Mouse (Mus musculus) intestine, embryonic 14.5 days (tissue): ENCODE results near the gene Nupl1. TPM values are rescaled to one million over a fixed set of nuclear protein-coding genes. Genes with fewer than 3 reads are reported as not detected.

Experiments
- ATAC-seq: fragments of 200-750 bp; cut with Nextera tagmentation; replicated peaks from 2 replicates; pipeline ENCODE4 v1.8.0; 2017; ENCODE audit warnings: low read depth, moderate number of reproducible peaks, moderate TSS enrichment, moderate library complexity; ENCODE audit not compliant: low FRiP score, low TSS enrichment
- DNase-seq: peaks from one replicate; pipeline ENCODE4 v3.0.0-alpha.2; 2018; ENCODE audit warnings: low spot score
- H3K27ac ChIP-seq: fragments of 300-500 bp; sonication (generic); 2 replicates; pipeline ENCODE4 v1.5.1; 2014; ENCODE audit warnings: low read depth, mild to moderate bottlenecking, control low read depth
- H3K27me3 ChIP-seq: fragments of 300-500 bp; sonication (generic); replicated peaks from 2 replicates; pipeline ENCODE4 v1.6.1; 2014; ENCODE audit warnings: low read length, control low read depth; ENCODE audit not compliant: control insufficient read depth, insufficient read depth
- H3K36me3 ChIP-seq: fragments of 300-500 bp; sonication (generic); 2 replicates; pipeline ENCODE4 v1.6.1; 2014; ENCODE audit warnings: low read length, control low read depth; ENCODE audit not compliant: control insufficient read depth, insufficient read depth
- H3K4me1 ChIP-seq: fragments of 300-500 bp; sonication (generic); replicated peaks from 2 replicates; pipeline ENCODE4 v1.6.1; 2014; ENCODE audit warnings: low read length, control low read depth, mixed read lengths; ENCODE audit not compliant: control insufficient read depth, insufficient read depth
- H3K4me2 ChIP-seq: fragments of 300-500 bp; sonication (generic); 2 replicates; pipeline ENCODE4 v1.6.1; 2014; ENCODE audit warnings: low read length
- H3K4me3 ChIP-seq: fragments of 300-500 bp; sonication (generic); 2 replicates; pipeline ENCODE4 v1.5.1; 2014; ENCODE audit warnings: low read depth, low read length, control low read depth, mixed read lengths
- H3K9ac ChIP-seq: fragments of 300-500 bp; sonication (generic); 2 replicates; pipeline ENCODE4 v1.6.1; 2014; ENCODE audit warnings: mild to moderate bottlenecking, low read length
- H3K9me3 ChIP-seq: fragments of 300-500 bp; sonication (generic); 2 replicates; pipeline ENCODE4 v1.6.1; 2016; ENCODE audit warnings: low read length, control low read depth; ENCODE audit not compliant: control insufficient read depth
- WGBS: fragments of 180-500 bp; shearing (Covaris S2); extraction: QIAGEN DNeasy Blood & Tissue Kit; methylation state at CpG from one replicate; pipeline ENCODE4 v1.1.7; 2014; 5-methylcytosine and 5-hydroxymethylcytosine counted together
- polyA plus RNA-seq: library from polyadenylated mRNA; unstranded; fragments of >200 nt; fragmentation: Nextera tagmentation; extraction: Ambion mirVana; gene quantifications from 2 replicates; pipeline ENCODE4 v1.2.1, GENCODE M21; 2014

Nupl1 gene
- polyA plus RNA-seq, 1 experiment from 2014 or later: 0.09 TPM

GRCm38 (mm10) chr14:60253466-60253865, 2.2 kb upstream of the Nupl1 start:
- H3K9me3 ChIP-seq: no peaks in the 10 kb centered on the region
- WGBS: 88% methylated on average over 3 of the region's 3 CpGs

GRCm38 (mm10) chr14:60252004-60253000, 1.1 kb upstream of the Nupl1 start:
- Histone ChIP-seq H3K27ac (peak overlapping the region; percentile 85), H3K36me3 (no peaks in the 10 kb centered on the region; the same call in 1 of the 2 replicates), H3K4me3 (peak overlapping the region; percentile 97), H3K4me1 (peaks cover 16% of the 10 kb centered on the region), H3K9ac (peak overlapping the region; percentile 78), H3K4me2 (peak overlapping the region; percentile 83), H3K27me3 (no peaks in the 10 kb centered on the region), H3K9me3 (no peaks in the 10 kb centered on the region)
- DNase-seq: no peak
- WGBS: 25% methylated on average over 15 of the region's 15 CpGs
- ATAC-seq: no peak

More at GRCm38 (mm10) chr14:60253466-60253865, 2.2 kb upstream of the Nupl1 start:
- Histone ChIP-seq H3K4me2 (no peak overlapping the region), H3K36me3 (no peaks in the 10 kb centered on the region), H3K4me1 (peaks cover 16% of the 10 kb centered on the region), H3K4me3 (no peak overlapping the region), H3K27ac (no peak overlapping the region), H3K9ac (no peak overlapping the region), H3K27me3 (no peaks in the 10 kb centered on the region)
- ATAC-seq: no peak
- no peak for DNase-seq

DNA sequence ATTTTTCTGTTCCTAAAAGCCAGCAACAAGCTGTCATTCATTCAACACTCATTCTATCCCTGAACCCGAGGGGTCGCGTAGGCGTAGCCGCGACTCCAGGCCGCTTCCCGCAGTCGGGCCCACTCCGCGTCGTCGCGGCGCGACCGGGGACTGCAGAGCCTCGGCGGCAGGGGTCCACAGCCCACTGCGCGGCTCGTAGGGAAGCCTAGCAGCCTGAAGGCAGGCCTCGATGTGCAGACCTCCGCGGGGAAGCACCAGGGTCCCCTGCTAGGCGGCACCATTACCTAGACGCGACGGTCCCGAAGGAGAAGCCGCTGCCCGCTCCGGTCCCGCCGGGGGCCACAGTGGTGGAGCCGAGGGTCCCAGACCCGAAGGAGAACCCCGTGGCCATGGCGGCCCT, 352 bp downstream of the Nupl1 start:
- Histone ChIP-seq H3K4me1 (peaks cover 16% of the 10 kb centered on the region), H3K4me2 (peak overlapping the region; percentile 86), H3K27ac (peak overlapping the region; percentile 85), H3K9me3 (no peaks in the 10 kb centered on the region), H3K36me3 (peaks cover 8% of the 10 kb centered on the region; the same call in 1 of the 2 replicates), H3K4me3 (peak overlapping the region; percentile 97), H3K9ac (peak overlapping the region; percentile 95), H3K27me3 (no peaks in the 10 kb centered on the region)
- DNase-seq: no peak
- WGBS: under 1% methylated on average over 39 of the region's 39 CpGs
- ATAC-seq: peak; percentile 64

GRCm38 (mm10) chr14:60250366-60250765, 865 bp downstream of the Nupl1 start:
- Histone ChIP-seq H3K4me1 (peaks cover 16% of the 10 kb centered on the region), H3K27ac (no peak overlapping the region), H3K27me3 (no peaks in the 10 kb centered on the region), H3K36me3 (peaks cover 13% of the 10 kb centered on the region), H3K9me3 (no peaks in the 10 kb centered on the region), H3K9ac (peak overlapping the region; percentile 95), H3K4me3 (peak overlapping the region; percentile 97), H3K4me2 (peak overlapping the region; percentile 86)
- ATAC-seq: no peak
- no peak for DNase-seq
- 14% methylated on average over 8 of the region's 8 CpGs for WGBS

DNA sequence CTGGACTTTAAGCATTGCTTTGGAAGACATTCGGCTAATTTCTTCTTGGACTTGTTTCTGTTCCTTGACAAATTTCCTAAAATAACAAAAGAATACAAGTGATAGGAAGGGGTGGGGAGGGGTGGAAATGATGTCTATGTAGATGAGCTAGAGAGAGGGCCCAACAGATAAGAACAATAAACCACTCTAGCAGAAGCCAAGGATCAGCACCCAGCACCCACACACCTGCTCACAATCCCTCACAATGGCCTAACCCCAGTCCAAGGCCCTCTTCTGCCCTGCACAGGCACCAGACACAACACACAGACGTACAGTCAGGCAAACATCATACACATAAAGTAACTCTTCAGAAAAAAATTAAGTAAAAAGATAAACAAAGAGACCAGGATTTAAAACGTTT, 12.7 kb downstream of the Nupl1 start:
- ATAC-seq: no peak
- no peak overlapping the region for H3K27ac ChIP-seq
- WGBS: 78% methylated on average over 3 of the region's 3 CpGs
- H3K4me1 ChIP-seq: no peaks in the 10 kb centered on the region
- H3K27me3 ChIP-seq: no peaks in the 10 kb centered on the region
- no peak overlapping the region for H3K4me3 ChIP-seq
- no peak overlapping the region for H3K9ac ChIP-seq
- H3K9me3 ChIP-seq: no peaks in the 10 kb centered on the region
- peaks cover 73% of the 10 kb centered on the region for H3K36me3 ChIP-seq
- no peak overlapping the region for H3K4me2 ChIP-seq
- DNase-seq: no peak

DNA sequence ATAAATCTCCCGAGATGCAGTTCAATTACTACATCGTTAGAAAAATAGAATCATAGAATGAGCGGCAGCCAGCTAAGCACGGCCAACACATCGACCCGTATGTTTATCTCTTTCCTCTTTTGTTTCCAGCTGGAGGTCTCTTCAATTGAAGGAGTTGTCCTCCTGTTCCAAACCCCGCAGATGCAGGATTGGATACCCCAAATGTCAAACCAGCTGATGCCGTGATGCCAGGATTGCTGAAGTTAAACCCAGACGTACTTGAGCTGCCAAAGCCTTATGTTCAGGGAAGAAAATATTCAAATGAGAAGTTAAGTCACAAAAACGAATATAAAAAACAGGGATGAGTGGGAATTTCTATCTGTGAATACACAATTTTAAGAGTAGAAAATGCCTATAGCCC, 31.3 kb downstream of the Nupl1 start:
- Histone ChIP-seq H3K4me3 (no peak overlapping the region), H3K9me3 (no peaks in the 10 kb centered on the region), H3K27ac (no peak overlapping the region), H3K9ac (no peak overlapping the region), H3K4me1 (no peaks in the 10 kb centered on the region), H3K27me3 (no peaks in the 10 kb centered on the region), H3K4me2 (no peak overlapping the region), H3K36me3 (peaks cover 48% of the 10 kb centered on the region)
- 90% methylated on average over 10 of the region's 10 CpGs for WGBS
- DNase-seq (no peak), ATAC-seq (no peak)

- Histone ChIP-seq H3K9ac (no peak overlapping the region), H3K27me3 (no peaks in the 10 kb centered on the region), H3K4me1 (no peaks in the 10 kb centered on the region), H3K4me2 (no peak overlapping the region), H3K9me3 (no peaks in the 10 kb centered on the region), H3K4me3 (no peak overlapping the region), H3K36me3 (peaks cover 42% of the 10 kb centered on the region), H3K27ac (no peak overlapping the region)
- 99% methylated on average over 4 of the region's 4 CpGs for WGBS
- no peak for DNase-seq
- ATAC-seq: no peak
These were observed 33.6 kb downstream of the Nupl1 start for GRCm38 (mm10) chr14:60217616-60218015.

GRCm38 (mm10) chr14:60216125-60216524, 35.1 kb downstream of the Nupl1 start:
- H3K27ac ChIP-seq: no peak overlapping the region

More at GRCm38 (mm10) chr14:60216125-60216524, 35.1 kb downstream of the Nupl1 start:
- Histone ChIP-seq H3K27me3 (no peaks in the 10 kb centered on the region), H3K9ac (no peak overlapping the region), H3K9me3 (no peaks in the 10 kb centered on the region), H3K4me1 (no peaks in the 10 kb centered on the region), H3K4me3 (no peak overlapping the region), H3K36me3 (peaks cover 31% of the 10 kb centered on the region), H3K4me2 (no peak overlapping the region)
- ATAC-seq (no peak), DNase-seq (no peak)
- WGBS: 94% methylated on average over 1 of the region's 1 CpGs
